Mouse (Mus musculus) spleen, postnatal 36 days (tissue): ENCODE measurements around the gene Lmo1.
A peak's percentile ranks its signal among the peaks of the same experiment; 100 is the strongest.

Experiments used
- DNase-seq, 2 experiments: peaks; one replicate each; pipeline ENCODE4 v3.0.0; 2022; ENCODE audit warnings: low spot score in 2 of 2, mixed read lengths in 1 of 2

The Lmo1 gene

GRCm38 (mm10) chr7:109174949-109175669 lies at the start of gene Lmo1:
TSS of gene Lmo1 (minus strand) at chr7:109175207.
- no peak for DNase-seq

DNA sequence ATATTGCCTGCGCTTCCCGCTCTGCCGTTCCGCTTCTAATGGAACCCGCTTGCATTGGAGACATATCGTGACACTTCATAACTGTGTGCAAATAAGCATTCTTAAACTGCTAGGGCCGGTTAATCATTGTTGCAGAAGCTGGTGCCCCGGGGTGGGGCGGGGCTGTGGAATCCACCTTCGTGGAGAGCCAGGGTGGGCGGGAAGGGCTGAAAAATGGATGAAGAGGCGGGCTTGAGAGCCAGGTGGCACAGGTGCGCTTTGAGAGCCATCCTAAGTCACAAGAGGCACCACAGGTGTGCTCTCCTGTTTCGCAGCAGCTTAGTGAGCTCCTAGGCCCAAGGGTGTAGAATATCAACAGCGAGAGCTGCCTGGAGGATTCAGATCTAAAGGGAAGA lies 46.7 kb upstream of the Lmo1 start:
- DNase-seq = no peak

GRCm38 (mm10) chr7:109220766-109221715 lies 46.0 kb upstream of the Lmo1 start:
- DNase-seq = no peak

DNA sequence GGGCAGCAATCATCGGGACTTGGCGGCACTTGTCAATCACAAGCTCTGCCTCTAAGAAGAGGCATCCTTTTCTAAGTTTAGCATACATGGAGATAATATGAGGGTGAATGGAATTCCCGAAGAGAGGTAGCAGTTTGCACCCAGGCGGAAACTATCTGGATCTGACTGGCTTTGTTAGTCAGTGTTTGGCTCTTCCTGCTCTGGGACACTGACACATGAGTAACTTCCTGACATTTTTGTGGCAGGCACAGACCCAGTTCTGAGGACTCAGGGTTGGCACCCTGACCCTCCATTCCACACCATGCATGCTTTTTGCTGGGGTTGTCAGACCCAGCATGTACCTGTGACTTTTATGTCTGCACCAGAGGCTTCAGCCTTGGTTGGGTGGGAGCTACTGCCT lies 45.0 kb upstream of the Lmo1 start:
- no peak for DNase-seq

- no peak for DNase-seq
These were observed 43.9 kb upstream of the Lmo1 start for GRCm38 (mm10) chr7:109218977-109219271.

- peak; percentile 33 to 36 for DNase-seq
These were observed 43.3 kb upstream of the Lmo1 start for GRCm38 (mm10) chr7:109218130-109218976.

- peak in 1 of 2 experiments; percentile 6 for DNase-seq
These were observed 34.8 kb upstream of the Lmo1 start for GRCm38 (mm10) chr7:109209804-109210203.

DNA sequence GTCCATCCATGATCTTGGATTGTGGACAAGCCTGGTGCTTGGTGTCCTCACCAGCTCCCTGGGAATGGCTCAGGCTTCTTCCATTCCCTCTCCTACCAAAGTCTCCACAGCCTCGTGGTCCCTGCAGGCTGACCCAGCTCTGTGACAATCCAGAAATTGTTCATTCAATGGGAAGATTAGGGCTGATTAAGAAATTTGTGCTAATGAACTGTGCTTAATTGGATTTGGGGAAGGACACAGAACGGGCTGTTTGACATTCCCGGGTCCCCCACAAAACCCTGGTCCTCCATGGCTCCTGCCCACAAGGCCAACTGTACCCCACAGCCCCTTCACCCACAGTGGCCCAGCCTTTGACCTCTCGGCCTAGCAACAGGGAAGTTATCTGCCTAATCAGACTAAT lies 32.8 kb upstream of the Lmo1 start:
- no peak for DNase-seq

DNA sequence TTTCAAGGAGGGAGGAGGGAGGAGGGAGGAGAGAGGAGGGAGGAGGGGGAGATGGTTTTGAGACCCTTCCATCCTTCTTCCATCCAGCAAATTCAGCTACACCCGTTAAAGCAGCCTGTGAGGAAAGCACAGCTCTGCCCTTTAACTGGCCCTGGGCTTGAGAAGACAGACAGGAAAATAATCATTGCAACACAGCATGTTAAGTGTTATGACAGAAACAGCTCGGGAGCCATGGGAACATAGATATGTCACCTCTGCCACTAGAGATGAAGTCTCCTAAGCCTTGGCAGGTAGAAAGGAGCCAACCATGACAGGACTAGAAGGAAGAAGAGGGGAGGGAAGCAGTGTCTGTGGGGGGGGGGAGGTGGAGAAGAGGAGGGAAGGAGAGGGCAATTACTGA lies 31.4 kb upstream of the Lmo1 start:
- DNase-seq = no peak

- no peak for DNase-seq
These were observed 28.1 kb upstream of the Lmo1 start for GRCm38 (mm10) chr7:109203140-109203539.

DNA sequence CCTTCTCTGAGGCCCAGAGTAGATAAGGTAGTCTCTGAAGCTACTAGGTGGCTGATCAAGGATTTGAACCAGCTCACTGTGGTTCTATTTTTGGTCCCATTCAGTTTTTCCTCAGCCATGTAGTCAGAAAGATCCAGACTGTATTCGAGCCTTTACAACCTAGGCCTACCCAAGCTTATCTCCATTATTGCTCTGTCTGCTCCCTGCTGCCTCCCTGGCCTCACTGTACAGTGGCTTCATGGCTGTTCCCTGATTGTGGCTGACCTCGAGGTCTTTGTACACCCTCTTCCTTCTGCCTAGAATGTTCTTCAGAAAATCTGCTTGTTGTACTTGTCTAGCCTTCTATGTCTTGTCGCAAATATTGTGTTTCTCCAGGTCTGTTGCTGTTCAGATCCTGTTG lies 25.6 kb upstream of the Lmo1 start:
- DNase-seq = no peak

- no peak for DNase-seq
These were observed 22.2 kb upstream of the Lmo1 start for GRCm38 (mm10) chr7:109197161-109197650.

- no peak for DNase-seq
These were observed 21.5 kb upstream of the Lmo1 start for GRCm38 (mm10) chr7:109196399-109197082.

- DNase-seq = no peak
These were observed 21.0 kb upstream of the Lmo1 start for GRCm38 (mm10) chr7:109195982-109196381.

- DNase-seq = no peak
These were observed 19.8 kb upstream of the Lmo1 start for GRCm38 (mm10) chr7:109194850-109195249.

DNA sequence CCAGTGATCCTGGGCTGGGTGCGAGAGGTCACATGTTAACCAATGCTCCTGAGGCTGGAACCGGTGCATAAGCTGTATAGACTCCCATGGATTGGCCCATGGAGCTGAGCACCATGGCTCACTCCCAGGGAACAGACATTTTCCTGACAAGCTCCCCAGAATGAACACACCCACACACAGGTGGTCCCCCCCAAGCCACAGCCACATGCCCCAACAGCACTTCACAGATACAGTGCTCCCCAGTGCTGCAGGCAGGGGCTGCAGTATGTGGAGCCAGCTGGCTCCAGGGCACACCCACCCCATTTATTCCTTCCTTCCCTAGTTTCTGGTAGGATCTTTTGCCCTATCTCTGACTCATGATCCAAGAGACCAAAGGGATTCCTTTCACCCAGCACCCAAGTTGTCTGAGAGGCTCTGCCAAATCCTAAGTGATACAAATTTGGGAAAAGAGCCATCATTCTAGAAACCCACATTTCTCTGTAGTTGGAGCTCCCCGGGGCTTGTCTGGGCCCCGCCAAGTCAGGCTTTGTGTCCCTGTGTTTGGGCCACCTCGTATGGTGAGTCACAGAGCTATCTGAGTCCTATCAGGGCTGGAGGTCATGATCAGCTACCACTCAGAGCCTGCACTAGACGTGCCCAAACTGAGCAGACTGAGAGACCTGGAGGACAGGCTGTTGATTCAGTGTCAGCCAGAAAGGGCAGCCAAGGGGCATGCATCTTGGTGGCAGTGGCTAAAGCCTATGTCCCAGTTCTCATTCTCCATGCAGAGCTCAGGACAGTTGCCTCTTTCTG lies 12.4 kb upstream of the Lmo1 start:
- DNase-seq = no peak

- DNase-seq = no peak
These were observed 11.0 kb upstream of the Lmo1 start for GRCm38 (mm10) chr7:109185975-109186374.

DNA sequence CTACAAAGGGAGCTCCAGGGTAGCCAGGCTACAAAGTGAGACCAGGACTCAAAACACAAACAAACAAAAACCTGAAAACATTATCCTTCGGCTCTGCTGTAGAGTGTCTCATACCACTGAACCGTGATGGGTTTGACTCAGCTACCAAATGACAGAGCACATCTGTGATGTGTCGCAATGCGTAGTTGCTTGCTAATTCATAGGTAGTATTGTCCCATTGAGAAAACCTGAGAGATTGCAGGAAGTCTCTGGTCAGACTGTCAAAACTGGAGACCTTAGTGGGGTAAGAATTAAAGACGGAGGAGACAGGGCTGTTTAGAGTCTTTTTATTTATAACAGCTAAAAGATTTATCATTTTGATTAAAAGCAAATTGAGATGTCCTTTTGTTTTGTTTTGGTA lies 10.6 kb upstream of the Lmo1 start:
- DNase-seq = no peak

- DNase-seq = no peak
These were observed 1.7 kb upstream of the Lmo1 start for GRCm38 (mm10) chr7:109176688-109177087.
